Mouse (Mus musculus) C2C12 (cell line): ENCODE measurements around the gene Slc41a1.

Experiments used
- CEBPB ChIP-seq: IDR thresholded peaks from one replicate; pipeline ENCODE4 v1.6.1; 2011; ENCODE audit warnings: low read depth, mild to moderate bottlenecking, control low read depth, moderate library complexity
- CTCF ChIP-seq: IDR thresholded peaks from one replicate; pipeline ENCODE4 v1.5.1; 2011; ENCODE audit not compliant: control insufficient read depth, insufficient read depth, insufficient read length
- FOSL1 ChIP-seq: IDR thresholded peaks from one replicate; pipeline ENCODE4 v1.8.0; 2011; ENCODE audit warnings: mild to moderate bottlenecking, low read length; ENCODE audit not compliant: poor library complexity, insufficient read depth, severe bottlenecking
- MAX ChIP-seq: IDR thresholded peaks from one replicate; pipeline ENCODE4 v1.6.1; 2011; ENCODE audit warnings: mild to moderate bottlenecking, control low read depth
- MYOD1 ChIP-seq: IDR thresholded peaks from one replicate; pipeline ENCODE4 v1.6.1; 2011; ENCODE audit warnings: low read depth; ENCODE audit not compliant: control insufficient read depth, insufficient read length
- MYOG ChIP-seq: IDR thresholded peaks from one replicate; pipeline ENCODE4 v1.6.1; 2011; ENCODE audit not compliant: control insufficient read depth, insufficient read length; ENCODE audit errors: extremely low read depth
- USF1 ChIP-seq: IDR thresholded peaks from one replicate; pipeline ENCODE4 v1.6.1; 2011; ENCODE audit warnings: low read depth, mild to moderate bottlenecking, control low read depth, moderate library complexity

- no peak for TF ChIP-seq CTCF
- no peak for TF ChIP-seq MAX
- TF ChIP-seq MYOG, result no peak
- no peak for TF ChIP-seq FOSL1
- TF ChIP-seq CEBPB, result no peak
- no peak for TF ChIP-seq USF1
- TF ChIP-seq MYOD1, result no peak
These were observed 10.4 kb upstream of the Slc41a1 start for GRCm38 (mm10) chr1:131816886-131817285.
